Mouse (Mus musculus): Measurements from ENCODE around the gene Hist1h2ap. TPM values are rescaled to one million over a fixed set of nuclear protein-coding genes. Genes with fewer than 3 reads are reported as not detected.
"Not testable (repeated sequence)": the region's sequence is repeated elsewhere in the genome, so short reads cannot be mapped to it uniquely, and the experiment has no call there.

Gene Hist1h2ap
- 18.2 and 27.0 TPM in 2 replicates for polyA plus RNA-seq (2011; ENCODE audit: insufficient read length, low read depth, missing spikeins)

DNA sequence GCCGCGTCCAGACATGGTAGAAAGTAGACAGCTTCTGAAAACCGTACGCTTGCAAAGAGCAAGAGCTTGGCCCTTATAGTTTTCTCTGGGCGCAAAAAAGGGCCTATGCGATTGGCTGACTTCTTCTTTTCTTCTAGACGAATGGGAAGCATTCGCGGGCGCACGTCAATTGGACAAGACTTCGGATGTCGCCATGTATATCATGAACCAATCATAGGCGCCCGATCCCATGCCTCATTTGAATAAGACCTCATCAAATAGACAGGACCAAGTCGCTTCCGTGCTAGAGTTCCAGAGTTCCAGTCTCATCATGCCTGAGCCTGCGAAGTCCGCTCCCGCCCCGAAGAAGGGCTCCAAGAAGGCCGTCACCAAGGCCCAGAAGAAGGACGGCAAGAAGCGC lies at the start of gene Hist1h2ap, which contains the start of gene Hist1h2br:
TSS of gene Hist1h2ap (minus strand) at position 47 of the 400 bp plus-strand sequence.
TSS of gene Hist1h2br (plus strand) at position 283 of the 400 bp plus-strand sequence.
- H3K4me3 ChIP-seq (ENCODE audit: insufficient read depth, low read length); H3K27ac ChIP-seq (ENCODE audit: insufficient read depth, low read length); H3K4me1 ChIP-seq (ENCODE audit: control insufficient read depth, insufficient read depth, low read length): not testable (repeated sequence)

DNA sequence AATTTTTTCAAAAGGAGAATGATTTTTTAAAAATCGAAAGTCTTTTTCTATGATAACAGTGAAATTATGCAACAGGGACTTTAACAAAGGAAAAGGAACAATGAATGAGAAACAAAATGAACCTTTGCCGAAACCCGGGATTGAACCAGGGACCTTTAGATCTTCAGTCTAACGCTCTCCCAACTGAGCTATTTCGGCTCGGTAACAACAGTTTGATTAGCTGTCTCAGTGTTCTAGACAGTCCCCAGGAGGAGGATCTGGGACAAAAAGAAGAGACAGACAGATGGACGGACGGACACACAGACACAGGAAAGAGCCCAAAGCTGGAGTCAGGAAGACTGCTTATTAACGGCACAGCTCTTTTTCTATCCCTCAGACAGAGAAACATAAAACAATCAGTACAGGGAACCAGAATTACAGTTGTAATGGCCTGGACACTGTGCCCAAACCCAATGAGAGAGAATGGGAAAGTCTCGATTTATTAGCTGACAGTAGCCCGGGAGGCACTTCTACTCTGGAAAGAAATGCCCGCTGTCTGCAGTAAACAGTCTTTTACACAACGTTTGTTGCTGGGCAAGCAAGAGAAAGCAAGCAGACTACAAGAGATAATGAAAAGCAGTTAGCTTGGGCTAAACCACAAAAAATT lies 49.6 kb upstream of the Hist1h2ap start:
- TF ChIP-seq CTCF (IDR thresholded peaks at IDR 0.05; ENCODE audit: borderline replicate concordance, insufficient read depth, low read length) (no peak), POLR2A (IDR thresholded peaks at IDR 0.05; ENCODE audit: low read depth, low read length) (no peak)
- no peak overlapping the region for H3K27ac ChIP-seq (ENCODE audit: insufficient read depth, low read length)
- H3K4me3 ChIP-seq (ENCODE audit: insufficient read depth, low read length), result peak overlapping the region; percentile 81

DNA sequence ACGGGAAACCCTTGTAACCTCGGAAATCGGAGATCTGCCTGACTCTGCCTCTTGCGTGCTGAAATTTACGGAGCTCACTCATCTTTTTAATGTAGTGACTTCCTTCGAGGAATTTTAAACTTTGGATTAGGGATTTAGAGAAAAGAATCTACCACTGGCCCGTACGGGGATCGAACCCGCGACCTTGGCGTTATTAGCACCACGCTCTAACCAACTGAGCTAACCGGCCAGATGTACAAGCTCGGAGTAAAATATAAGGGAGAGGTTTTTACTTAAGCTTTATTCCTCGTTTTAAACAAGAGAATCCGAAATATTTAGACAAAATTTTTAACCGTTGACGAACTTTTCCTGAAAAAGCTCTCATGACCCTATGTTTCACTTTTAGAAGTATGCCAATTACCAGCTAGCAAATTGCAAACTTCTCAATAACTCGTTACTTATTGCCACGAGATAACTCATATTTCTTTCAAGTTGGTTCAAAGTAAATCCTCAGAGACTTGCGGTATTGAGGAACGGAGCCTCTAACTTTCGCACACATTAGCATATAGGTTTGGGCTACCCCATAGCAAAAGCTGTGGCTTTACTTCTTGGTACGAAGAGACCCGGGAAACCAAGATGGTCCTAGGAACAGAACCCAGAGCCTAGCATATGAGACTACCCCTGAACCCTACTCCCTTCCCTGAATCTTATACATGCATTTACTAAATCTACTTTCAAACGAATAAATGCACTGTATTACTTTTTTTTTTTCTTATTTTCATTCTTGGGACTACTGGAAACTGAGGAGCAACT lies 48.8 kb upstream of the Hist1h2ap start:
- H3K27ac ChIP-seq (ENCODE audit: insufficient read depth, low read length), result peak overlapping the region; percentile 47; the same call in 1 of the 2 replicates
- H3K4me3 ChIP-seq (ENCODE audit: insufficient read depth, low read length), result peak overlapping the region; percentile 81
- no peak for TF ChIP-seq POLR2A (IDR thresholded peaks at IDR 0.05; ENCODE audit: low read depth, low read length)
- TF ChIP-seq CTCF (IDR thresholded peaks at IDR 0.05; ENCODE audit: borderline replicate concordance, insufficient read depth, low read length), result no peak
- no peaks in the 10 kb centered on the region; the same call in 1 of the 2 replicates for H3K4me1 ChIP-seq (ENCODE audit: control insufficient read depth, insufficient read depth, low read length)

More for the DNA sequence above, 49.6 kb upstream of the Hist1h2ap start:
- no peaks in the 10 kb centered on the region; the same call in 1 of the 2 replicates for H3K4me1 ChIP-seq (ENCODE audit: control insufficient read depth, insufficient read depth, low read length)

DNA sequence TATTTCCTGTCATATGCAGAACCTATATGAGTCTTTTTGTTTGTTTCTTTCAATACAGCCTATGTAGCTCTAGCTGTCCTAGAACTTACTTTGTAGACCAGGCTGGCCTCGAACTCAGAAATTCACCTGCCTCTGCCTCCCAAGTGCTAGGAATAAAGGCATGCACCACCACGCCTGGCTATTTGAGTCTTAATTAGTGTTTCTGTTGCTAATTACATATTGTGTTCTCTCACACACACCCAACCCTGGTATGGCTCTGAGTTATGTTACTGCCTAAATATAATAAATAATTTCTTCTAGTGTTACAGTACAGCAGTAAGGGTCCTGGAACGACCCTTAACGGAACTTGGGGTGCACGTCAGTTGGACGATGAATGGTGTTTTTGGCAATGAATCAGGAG lies 47.4 kb upstream of the Hist1h2ap start:
- Histone ChIP-seq H3K27ac (ENCODE audit: insufficient read depth, low read length) (no peak overlapping the region), H3K4me1 (ENCODE audit: control insufficient read depth, insufficient read depth, low read length) (no peaks in the 10 kb centered on the region; the same call in 1 of the 2 replicates), H3K4me3 (ENCODE audit: insufficient read depth, low read length) (no peak overlapping the region)
- no peak for TF ChIP-seq POLR2A (IDR thresholded peaks at IDR 0.05; ENCODE audit: low read depth, low read length)
- no peak for TF ChIP-seq CTCF (IDR thresholded peaks at IDR 0.05; ENCODE audit: borderline replicate concordance, insufficient read depth, low read length)

DNA sequence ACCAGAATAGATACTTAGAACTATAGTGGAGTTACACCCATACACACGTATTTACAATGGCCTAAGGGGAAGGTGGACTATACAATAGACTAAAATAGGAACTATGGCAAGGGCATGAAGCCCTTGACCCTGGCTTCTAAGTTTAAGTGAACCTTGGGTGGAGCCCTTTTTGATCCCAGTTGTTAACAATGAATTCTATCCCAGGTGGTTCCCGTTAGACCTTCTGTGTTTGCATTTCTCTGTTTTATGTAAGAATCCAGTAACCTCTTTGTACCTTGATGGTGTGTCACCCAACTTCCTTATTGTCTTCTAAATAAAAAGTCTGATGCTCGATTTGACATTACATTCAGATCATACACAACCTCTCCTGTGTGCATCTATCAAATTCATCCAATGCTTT lies 32.2 kb upstream of the Hist1h2ap start:
- not testable (repeated sequence) for H3K27ac ChIP-seq (ENCODE audit: insufficient read depth, low read length); H3K4me3 ChIP-seq (ENCODE audit: insufficient read depth, low read length); H3K4me1 ChIP-seq (ENCODE audit: control insufficient read depth, insufficient read depth, low read length)

DNA sequence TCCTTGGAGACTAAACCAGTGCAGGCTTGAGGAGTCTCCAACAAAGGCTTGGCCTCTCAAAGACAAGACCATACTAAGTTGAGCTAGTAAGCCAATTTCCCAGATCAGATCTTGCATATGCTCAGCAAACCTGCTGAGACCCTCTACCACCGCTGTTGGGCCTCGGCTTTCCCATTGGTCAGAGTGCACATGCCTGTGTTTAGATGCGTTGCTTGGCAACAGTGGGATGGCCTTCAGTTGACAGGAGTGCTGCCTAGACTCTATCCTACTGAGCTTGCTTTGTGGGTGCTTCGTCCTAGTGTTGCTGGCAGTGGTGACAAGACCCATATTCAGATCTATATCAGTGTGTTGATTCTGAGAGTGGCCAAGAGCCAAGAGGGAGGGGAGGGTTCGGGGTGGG lies 28.3 kb upstream of the Hist1h2ap start:
- Histone ChIP-seq H3K4me1 (ENCODE audit: control insufficient read depth, insufficient read depth, low read length) (no peaks in the 10 kb centered on the region), H3K27ac (ENCODE audit: insufficient read depth, low read length) (no peak overlapping the region), H3K4me3 (ENCODE audit: insufficient read depth, low read length) (no peak overlapping the region)
- TF ChIP-seq CTCF (IDR thresholded peaks at IDR 0.05; ENCODE audit: borderline replicate concordance, insufficient read depth, low read length) (no peak), POLR2A (IDR thresholded peaks at IDR 0.05; ENCODE audit: low read depth, low read length) (no peak)

DNA sequence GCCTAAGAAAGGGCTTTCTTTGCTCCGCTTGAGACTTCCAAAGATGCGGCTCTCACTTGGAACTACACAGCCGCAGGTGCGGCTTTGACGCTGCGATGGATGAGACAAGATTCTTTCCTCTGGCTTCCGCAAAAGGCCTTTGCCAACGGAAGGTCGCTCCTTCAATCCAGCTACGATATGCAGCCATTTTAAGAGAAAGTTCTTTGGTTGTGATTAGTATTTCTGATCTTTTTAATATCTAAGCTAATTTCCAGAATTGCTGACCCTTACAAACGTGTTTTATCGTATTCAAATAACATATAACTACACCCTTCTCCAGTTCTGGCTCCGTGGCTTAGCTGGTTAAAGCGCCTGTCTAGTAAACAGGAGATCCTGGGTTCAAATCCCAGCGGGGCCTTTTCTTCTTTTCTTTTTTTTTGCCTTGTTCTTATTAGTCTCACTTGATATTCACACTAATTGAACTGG lies 22.4 kb upstream of the Hist1h2ap start:
- Histone ChIP-seq H3K4me1 (ENCODE audit: control insufficient read depth, insufficient read depth, low read length) (peaks cover 4% of the 10 kb centered on the region; the same call in 1 of the 2 replicates), H3K4me3 (ENCODE audit: insufficient read depth, low read length) (peak overlapping the region; percentile 97), H3K27ac (ENCODE audit: insufficient read depth, low read length) (no peak overlapping the region)
- TF ChIP-seq CTCF (IDR thresholded peaks at IDR 0.05; ENCODE audit: borderline replicate concordance, insufficient read depth, low read length) (no peak), POLR2A (IDR thresholded peaks at IDR 0.05; ENCODE audit: low read depth, low read length) (no peak)

DNA sequence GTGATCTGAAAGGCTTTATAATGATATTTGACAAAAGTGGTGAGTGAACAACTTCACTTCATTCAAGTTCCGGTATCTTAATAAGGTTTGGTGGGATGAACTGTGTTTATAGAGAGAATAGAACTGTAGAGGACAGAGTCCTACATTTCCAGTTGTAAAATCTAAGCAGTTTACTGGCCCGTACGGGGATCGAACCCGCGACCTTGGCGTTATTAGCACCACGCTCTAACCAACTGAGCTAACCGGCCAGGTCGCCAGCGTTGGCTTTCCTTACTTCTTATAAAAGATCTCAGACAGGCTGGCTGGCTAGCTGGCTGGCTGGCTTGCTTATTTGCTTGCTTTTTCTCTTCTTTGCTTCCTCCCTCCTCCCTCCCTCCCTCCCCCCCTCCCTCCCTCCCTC lies 21.8 kb upstream of the Hist1h2ap start:
- TF ChIP-seq POLR2A (IDR thresholded peaks at IDR 0.05; ENCODE audit: low read depth, low read length) (no peak), CTCF (IDR thresholded peaks at IDR 0.05; ENCODE audit: borderline replicate concordance, insufficient read depth, low read length) (no peak)

DNA sequence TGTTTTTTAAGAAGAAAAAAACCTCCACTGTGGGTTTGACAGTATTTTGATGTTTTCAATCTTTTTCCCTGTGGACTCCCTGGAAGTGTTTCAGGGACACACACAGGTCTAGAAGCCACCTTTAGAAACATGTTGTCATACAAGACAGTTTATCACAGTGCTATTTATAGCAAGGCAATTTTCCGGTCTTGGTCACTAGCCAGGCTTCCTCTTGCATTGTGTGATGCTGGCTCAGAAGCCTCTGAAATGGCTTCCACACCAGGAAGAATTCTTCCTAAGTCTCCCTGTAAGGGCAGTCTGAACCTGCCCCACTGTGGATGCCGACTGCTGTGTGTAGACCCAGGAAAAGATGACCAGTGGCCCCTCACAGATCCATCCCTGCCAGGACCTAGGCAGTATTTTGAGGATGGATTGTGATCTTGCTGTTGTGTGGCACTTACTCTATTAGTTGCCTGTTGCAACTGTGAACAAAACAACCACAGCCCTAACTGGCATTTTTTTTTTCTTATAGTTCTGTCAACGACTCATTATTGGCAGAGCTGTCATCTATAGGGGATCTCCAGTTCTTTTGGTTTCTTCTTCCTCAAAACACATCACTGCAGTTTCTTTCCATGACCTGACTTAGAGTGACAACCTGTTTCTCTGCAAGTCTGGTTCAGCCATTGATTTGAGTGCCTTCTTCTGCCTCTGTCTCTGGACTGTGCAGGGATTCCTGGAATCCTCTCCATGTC lies 19.1 kb upstream of the Hist1h2ap start:
- Histone ChIP-seq H3K4me1 (ENCODE audit: control insufficient read depth, insufficient read depth, low read length) (peaks cover 4% of the 10 kb centered on the region; the same call in 1 of the 2 replicates), H3K4me3 (ENCODE audit: insufficient read depth, low read length) (no peak overlapping the region), H3K27ac (ENCODE audit: insufficient read depth, low read length) (no peak overlapping the region)
- TF ChIP-seq CTCF (IDR thresholded peaks at IDR 0.05; ENCODE audit: borderline replicate concordance, insufficient read depth, low read length) (no peak), POLR2A (IDR thresholded peaks at IDR 0.05; ENCODE audit: low read depth, low read length) (no peak)

More for the DNA sequence above, 21.8 kb upstream of the Hist1h2ap start:
- Histone ChIP-seq H3K27ac (ENCODE audit: insufficient read depth, low read length) (no peak overlapping the region), H3K4me3 (ENCODE audit: insufficient read depth, low read length) (no peak overlapping the region), H3K4me1 (ENCODE audit: control insufficient read depth, insufficient read depth, low read length) (peaks cover 4% of the 10 kb centered on the region; the same call in 1 of the 2 replicates)

DNA sequence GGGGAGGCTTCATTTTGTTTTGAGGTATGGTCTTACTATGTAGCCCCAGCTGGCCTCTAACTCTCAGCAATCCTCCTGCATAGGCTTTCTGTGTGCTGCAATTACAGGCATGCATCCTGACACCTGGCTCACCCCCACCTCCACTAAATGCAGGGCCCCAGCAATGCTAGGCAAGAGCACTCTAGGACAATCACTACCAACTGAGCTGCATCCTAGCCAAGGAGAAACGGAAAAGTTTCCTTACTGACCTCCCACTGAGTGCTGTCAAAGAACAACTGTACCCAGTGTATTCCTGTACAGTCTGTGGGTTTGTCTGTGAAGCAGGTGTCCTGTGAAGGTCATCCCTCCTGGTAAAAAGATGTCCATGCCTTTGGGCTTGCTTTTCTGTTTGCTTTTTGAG lies 17.4 kb upstream of the Hist1h2ap start:
- H3K4me1 ChIP-seq (ENCODE audit: control insufficient read depth, insufficient read depth, low read length); H3K27ac ChIP-seq (ENCODE audit: insufficient read depth, low read length); H3K4me3 ChIP-seq (ENCODE audit: insufficient read depth, low read length): not testable (repeated sequence)

Data from embryonic fibroblast, embryonic 13.5 days (primary cell).